Mouse (Mus musculus): Measurements from ENCODE around the gene Got1. TPM values are rescaled to one million over a fixed set of nuclear protein-coding genes. Genes with fewer than 3 reads are reported as not detected.
A peak's percentile ranks its signal among the peaks of the same experiment; 100 is the strongest.

Got1 gene
- total and polyA plus RNA-seq, 3 experiments, result 575 to 1,224 (median 956) TPM

DNA sequence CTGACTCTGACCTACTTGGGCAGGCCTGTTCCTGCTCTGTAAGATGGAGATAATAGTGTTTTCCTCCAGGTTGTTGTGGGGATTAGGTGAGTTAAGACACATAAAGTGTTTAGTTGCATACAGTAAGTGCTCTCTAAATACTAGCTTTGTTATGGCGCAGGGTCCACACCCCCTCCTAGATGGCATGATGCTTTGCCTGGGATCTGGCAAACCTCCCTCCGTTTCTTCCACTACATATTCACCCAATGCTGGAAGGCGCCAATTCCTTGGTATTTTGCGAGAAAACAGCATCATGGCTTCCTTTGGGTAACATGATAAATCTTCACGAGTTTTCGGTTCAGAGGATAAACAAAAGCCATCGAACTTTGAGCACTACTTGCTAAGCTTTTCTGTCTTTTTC lies 1.2 kb upstream of the Got1 start:
- Histone ChIP-seq H3K36me3 (ENCODE audit: control insufficient read depth, insufficient read depth, low read length) (no peaks in the 10 kb centered on the region), H3K27me3 (ENCODE audit: control insufficient read depth, insufficient read depth, low read length) (no peaks in the 10 kb centered on the region), H3K4me1 (ENCODE audit: control insufficient read depth, insufficient read depth, low read length) (peaks cover 13% of the 10 kb centered on the region), H3K79me2 (replicated peaks; ENCODE audit: control insufficient read depth, insufficient read depth, low read length) (no peaks in the 10 kb centered on the region), H3K9ac (ENCODE audit: low read depth, low read length) (peak overlapping the region; percentile 61; the same call in 1 of the 2 replicates), H3K4me3 (no peak overlapping the region), H3K27ac (peak overlapping the region; percentile 90)
- WGBS, result 83% methylated on average over 7 of the region's 7 CpGs
- DNase-seq, result no peak
- TF ChIP-seq EP300 (IDR thresholded peaks at IDR 0.05; ENCODE audit: insufficient read depth, low read depth, low read length), result no peak
- no peak for TF ChIP-seq CTCF (IDR thresholded peaks at IDR 0.05)
- TF ChIP-seq POLR2A (IDR thresholded peaks at IDR 0.05; ENCODE audit: insufficient read depth, low read depth, low read length), result no peak
- intact Hi-C loops (cut with DNase I), result loop anchor here (5.0 to 10.0 kb wide), 3 partner anchors 87 to 861 kb away; partner anchors contain the start of genes Cox15, Cutc and Nkx2-3

DNA sequence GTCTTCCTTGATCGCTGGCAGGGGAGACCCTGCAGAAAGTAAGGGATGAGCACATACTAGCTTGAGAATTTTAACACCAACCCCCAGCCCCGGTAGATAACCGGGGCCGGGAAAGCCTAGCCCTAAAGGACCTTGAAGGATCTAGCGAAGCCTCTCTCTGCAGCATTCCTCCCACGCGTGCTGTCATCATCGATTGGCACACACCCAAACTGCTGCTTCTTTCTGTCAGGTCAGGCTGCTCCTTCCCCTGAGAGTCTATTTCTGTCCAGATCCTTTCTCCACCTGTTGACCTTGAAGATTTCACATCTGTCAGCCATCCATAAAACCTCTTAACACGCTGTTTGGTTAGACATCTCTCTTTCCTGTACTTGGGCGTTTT lies 688 bp upstream of the Got1 start:
- Histone ChIP-seq H3K79me2 (replicated peaks; ENCODE audit: control insufficient read depth, insufficient read depth, low read length) (no peaks in the 10 kb centered on the region), H3K36me3 (ENCODE audit: control insufficient read depth, insufficient read depth, low read length) (no peaks in the 10 kb centered on the region), H3K27me3 (ENCODE audit: control insufficient read depth, insufficient read depth, low read length) (no peaks in the 10 kb centered on the region), H3K4me1 (ENCODE audit: control insufficient read depth, insufficient read depth, low read length) (peaks cover 11% of the 10 kb centered on the region), H3K9ac (ENCODE audit: low read depth, low read length) (peak overlapping the region; percentile 61), H3K27ac (peak overlapping the region; percentile 90), H3K4me3 (peak overlapping the region; percentile 60)
- no peak for DNase-seq
- intact Hi-C loops (cut with DNase I), result loop anchor here (5.0 to 10.0 kb wide), 3 partner anchors 87 to 860 kb away; partner anchors contain the start of genes Cox15, Cutc and Nkx2-3
- WGBS, result 4% methylated on average over 10 of the region's 10 CpGs
- TF ChIP-seq CTCF (IDR thresholded peaks at IDR 0.05), result no peak

DNA sequence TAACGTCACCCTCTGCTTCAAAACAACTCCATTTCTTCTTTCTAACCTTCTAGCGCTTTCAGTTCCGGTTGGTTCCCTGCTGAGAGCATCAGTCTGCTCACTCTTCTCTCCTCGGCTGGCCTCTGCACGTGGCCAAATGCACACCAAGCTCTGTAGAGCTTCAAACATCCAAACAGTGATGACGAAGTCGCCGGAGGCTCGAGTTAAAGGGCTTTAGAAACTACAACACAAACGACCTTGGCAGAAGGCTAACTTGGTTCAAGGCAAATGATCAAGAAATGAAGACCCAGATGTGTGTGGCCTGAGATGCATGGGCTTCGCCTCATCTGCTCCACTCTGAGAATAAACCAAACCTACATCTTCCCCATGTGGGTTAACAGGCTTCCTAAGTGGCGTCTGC lies 854 bp downstream of the Got1 start:
- DNase-seq, result no peak
- Histone ChIP-seq H3K36me3 (ENCODE audit: control insufficient read depth, insufficient read depth, low read length) (no peaks in the 10 kb centered on the region; the same call in 1 of the 2 replicates), H3K27me3 (ENCODE audit: control insufficient read depth, insufficient read depth, low read length) (no peaks in the 10 kb centered on the region), H3K27ac (peak overlapping the region; percentile 90), H3K79me2 (replicated peaks; ENCODE audit: control insufficient read depth, insufficient read depth, low read length) (no peaks in the 10 kb centered on the region), H3K4me1 (ENCODE audit: control insufficient read depth, insufficient read depth, low read length) (peaks cover 10% of the 10 kb centered on the region), H3K9ac (ENCODE audit: low read depth, low read length) (peak overlapping the region; percentile 66), H3K4me3 (peak overlapping the region; percentile 60)
- TF ChIP-seq EP300 (IDR thresholded peaks at IDR 0.05; ENCODE audit: insufficient read depth, low read depth, low read length) (no peak), POLR2A (IDR thresholded peaks at IDR 0.05; ENCODE audit: insufficient read depth, low read depth, low read length) (no peak), CTCF (IDR thresholded peaks at IDR 0.05) (no peak)
- 4% methylated on average over 12 of the region's 12 CpGs for WGBS
- intact Hi-C loops (cut with DNase I), result loop anchor here (10.0 kb wide), 1 partner anchor 859 kb away; no protein-coding TSS in a partner anchor

DNA sequence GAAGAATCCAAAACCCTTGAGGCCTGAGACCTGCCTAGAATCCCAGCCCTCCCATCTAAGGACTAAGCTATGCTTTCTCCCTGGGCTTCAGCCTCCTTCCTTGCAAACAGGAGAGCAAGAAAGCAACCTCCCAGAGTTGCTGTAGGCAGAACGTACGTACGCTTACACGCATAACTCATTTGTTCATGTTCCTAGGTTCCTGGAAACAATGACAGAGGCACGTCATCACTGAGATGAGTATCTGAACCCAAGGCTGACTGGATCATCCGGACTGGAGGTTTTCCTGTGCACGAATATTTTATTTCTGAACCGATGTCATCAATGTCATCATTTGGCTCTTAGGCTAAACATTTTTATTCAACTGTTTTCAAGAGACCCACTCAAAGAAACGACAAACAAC lies 2.4 kb downstream of the Got1 start:
- peak overlapping the region; percentile 58; the same call in 1 of the 2 replicates for H3K9ac ChIP-seq (ENCODE audit: low read depth, low read length)
- TF ChIP-seq EP300 (IDR thresholded peaks at IDR 0.05; ENCODE audit: insufficient read depth, low read depth, low read length) (no peak), CTCF (IDR thresholded peaks at IDR 0.05) (no peak), POLR2A (IDR thresholded peaks at IDR 0.05; ENCODE audit: insufficient read depth, low read depth, low read length) (no peak)
- peak overlapping the region; percentile 71 for H3K27ac ChIP-seq
- peaks cover 11% of the 10 kb centered on the region for H3K4me1 ChIP-seq (ENCODE audit: control insufficient read depth, insufficient read depth, low read length)
- H3K27me3 ChIP-seq (ENCODE audit: control insufficient read depth, insufficient read depth, low read length), result no peaks in the 10 kb centered on the region
- H3K4me3 ChIP-seq, result peak overlapping the region; percentile 20
- intact Hi-C loops (cut with DNase I), result loop anchor here (10.0 kb wide), 1 partner anchor 857 kb away; no protein-coding TSS in a partner anchor
- peaks cover 2% of the 10 kb centered on the region; the same call in 1 of the 2 replicates for H3K36me3 ChIP-seq (ENCODE audit: control insufficient read depth, insufficient read depth, low read length)
- no peak for DNase-seq
- WGBS, result 69% methylated on average over 9 of the region's 9 CpGs
- no peaks in the 10 kb centered on the region for H3K79me2 ChIP-seq (replicated peaks; ENCODE audit: control insufficient read depth, insufficient read depth, low read length)

DNA sequence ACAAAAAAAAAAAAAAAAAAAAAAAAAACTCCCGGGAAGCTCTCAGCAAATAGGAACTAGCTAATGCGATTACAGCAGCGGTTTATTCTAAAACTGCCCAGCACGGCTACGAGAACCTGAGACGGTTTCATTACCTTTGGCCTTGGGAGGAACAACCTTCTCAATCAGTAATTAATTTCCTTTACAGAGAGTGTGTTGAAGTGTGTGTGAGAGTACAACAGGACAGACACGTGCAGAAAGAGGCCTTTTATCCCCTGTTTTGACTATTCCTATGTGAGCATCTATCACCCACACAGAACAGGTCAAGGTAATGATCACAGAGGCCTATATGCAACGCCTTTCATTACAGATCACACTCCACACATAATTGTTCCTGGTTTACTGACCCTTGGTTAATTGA lies 3.0 kb downstream of the Got1 start:
- no peaks in the 10 kb centered on the region for H3K79me2 ChIP-seq (replicated peaks; ENCODE audit: control insufficient read depth, insufficient read depth, low read length)
- peaks cover 12% of the 10 kb centered on the region for H3K4me1 ChIP-seq (ENCODE audit: control insufficient read depth, insufficient read depth, low read length)
- H3K27ac ChIP-seq, result peak overlapping the region; percentile 71
- H3K27me3 ChIP-seq (ENCODE audit: control insufficient read depth, insufficient read depth, low read length), result no peaks in the 10 kb centered on the region
- no peak for TF ChIP-seq EP300 (IDR thresholded peaks at IDR 0.05; ENCODE audit: insufficient read depth, low read depth, low read length)
- no peak for TF ChIP-seq POLR2A (IDR thresholded peaks at IDR 0.05; ENCODE audit: insufficient read depth, low read depth, low read length)
- TF ChIP-seq CTCF (IDR thresholded peaks at IDR 0.05), result no peak
- H3K36me3 ChIP-seq (ENCODE audit: control insufficient read depth, insufficient read depth, low read length), result peaks cover 2% of the 10 kb centered on the region; the same call in 1 of the 2 replicates
- no peak for DNase-seq
- 44% methylated on average over 8 of the region's 8 CpGs for WGBS
- peak overlapping the region; percentile 20 for H3K4me3 ChIP-seq
- intact Hi-C loops (cut with DNase I), result loop anchor here (10.0 kb wide), 1 partner anchor 857 kb away; no protein-coding TSS in a partner anchor
- peak overlapping the region; percentile 50; the same call in 1 of the 2 replicates for H3K9ac ChIP-seq (ENCODE audit: low read depth, low read length)

DNA sequence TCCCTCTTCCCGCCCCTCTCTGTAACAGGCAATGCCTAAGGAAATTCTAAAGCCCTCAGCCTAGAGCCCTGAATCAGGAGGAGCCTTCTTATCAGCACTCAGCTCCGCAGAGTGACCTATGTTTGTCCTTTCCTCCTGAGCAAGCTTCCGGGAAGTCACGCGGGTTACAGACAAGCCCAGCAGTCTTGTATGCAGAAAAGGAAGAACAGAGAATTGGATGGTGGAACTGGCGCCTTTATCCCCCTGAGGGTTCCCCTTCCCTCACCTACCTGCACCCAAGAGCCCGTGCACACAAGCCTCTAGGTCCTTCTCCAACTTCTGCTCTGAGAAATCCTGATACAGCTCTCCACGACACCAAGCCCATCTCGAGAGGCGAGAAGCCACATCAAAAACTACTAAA lies 4.0 kb downstream of the Got1 start:
- Histone ChIP-seq H3K79me2 (replicated peaks; ENCODE audit: control insufficient read depth, insufficient read depth, low read length) (no peaks in the 10 kb centered on the region), H3K27ac (peak overlapping the region; percentile 71), H3K36me3 (ENCODE audit: control insufficient read depth, insufficient read depth, low read length) (peaks cover 2% of the 10 kb centered on the region; the same call in 1 of the 2 replicates), H3K27me3 (ENCODE audit: control insufficient read depth, insufficient read depth, low read length) (no peaks in the 10 kb centered on the region), H3K4me1 (ENCODE audit: control insufficient read depth, insufficient read depth, low read length) (peaks cover 16% of the 10 kb centered on the region), H3K4me3 (peak overlapping the region; percentile 20), H3K9ac (ENCODE audit: low read depth, low read length) (no peak overlapping the region)
- TF ChIP-seq CTCF (IDR thresholded peaks at IDR 0.05) (no peak), POLR2A (IDR thresholded peaks at IDR 0.05; ENCODE audit: insufficient read depth, low read depth, low read length) (no peak), EP300 (IDR thresholded peaks at IDR 0.05; ENCODE audit: insufficient read depth, low read depth, low read length) (0 out of 2 replicates have a peak, but pooled peaks have one; percentile 37)
- 11% methylated on average over 9 of the region's 10 CpGs for WGBS
- intact Hi-C loops (cut with DNase I), result loop anchor here (10.0 kb wide), 1 partner anchor 856 kb away; no protein-coding TSS in a partner anchor
- peak in 1 of 2 experiments; percentile 55 for DNase-seq

Data from heart, adult 2 months (tissue).